Mouse (Mus musculus) retina, postnatal 1 day (tissue): ENCODE measurements around the gene Vmn2r1.

Experiments used
- DNase-seq: peaks from one replicate; pipeline ENCODE4 v3.0.0-alpha.2; 2012

Gene Vmn2r1

DNA sequence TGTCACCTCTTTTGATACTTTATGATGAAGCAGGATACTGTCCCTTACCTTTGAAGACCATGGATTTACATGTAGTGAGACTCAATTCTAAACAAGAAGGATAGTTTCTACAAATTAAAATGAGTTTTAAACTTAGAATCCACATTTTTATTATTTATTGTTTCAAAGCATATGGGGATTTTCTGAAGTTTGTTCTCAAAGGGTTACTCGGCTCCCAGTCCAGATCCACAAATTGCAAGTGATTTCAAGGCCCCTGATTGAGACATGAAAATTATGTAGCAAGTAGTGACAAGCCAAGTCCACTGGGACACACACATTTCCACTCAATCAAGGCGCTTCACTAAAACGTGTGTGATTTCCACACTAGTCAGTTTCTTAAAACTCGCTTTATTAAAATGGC lies at the start of gene Vmn2r1:
TSS of gene Vmn2r1 (plus strand) at position 301 of the 400 bp plus-strand sequence.
- DNase-seq: no peak

DNA sequence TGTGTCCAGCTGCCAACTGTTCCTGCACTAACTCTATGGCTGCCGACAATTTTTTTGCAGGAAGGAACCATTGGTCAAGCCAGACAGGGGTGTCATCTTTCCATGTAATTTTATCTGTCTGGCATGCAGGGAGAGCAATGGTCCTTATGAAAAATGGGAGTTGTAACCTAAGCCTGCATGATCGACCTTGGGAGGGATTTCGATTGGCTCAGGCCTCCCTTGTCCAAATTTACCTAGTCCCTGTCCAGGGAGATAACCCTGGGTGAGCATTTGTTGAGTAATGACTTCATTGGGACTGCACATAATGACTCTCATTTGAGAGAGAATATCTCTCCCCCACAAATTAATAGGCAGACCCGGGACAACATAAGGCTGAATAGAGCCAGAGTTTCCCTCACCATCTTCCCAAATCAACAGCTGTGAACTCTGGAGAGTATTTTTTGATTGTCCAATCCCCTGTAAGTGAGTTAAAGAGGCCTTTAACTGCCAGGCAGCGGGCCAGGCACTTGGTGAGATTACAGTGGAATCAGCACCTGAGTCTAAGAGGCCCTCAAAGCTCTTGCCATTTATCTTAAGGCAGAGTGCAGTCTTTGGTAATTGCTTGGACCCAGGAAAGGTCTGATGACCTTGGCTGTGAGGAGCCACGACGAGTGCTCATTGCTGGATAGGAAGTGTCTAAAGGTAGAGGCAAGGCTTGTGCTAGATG lies 43.1 kb upstream of the Vmn2r1 start:
- DNase-seq: no peak

DNA sequence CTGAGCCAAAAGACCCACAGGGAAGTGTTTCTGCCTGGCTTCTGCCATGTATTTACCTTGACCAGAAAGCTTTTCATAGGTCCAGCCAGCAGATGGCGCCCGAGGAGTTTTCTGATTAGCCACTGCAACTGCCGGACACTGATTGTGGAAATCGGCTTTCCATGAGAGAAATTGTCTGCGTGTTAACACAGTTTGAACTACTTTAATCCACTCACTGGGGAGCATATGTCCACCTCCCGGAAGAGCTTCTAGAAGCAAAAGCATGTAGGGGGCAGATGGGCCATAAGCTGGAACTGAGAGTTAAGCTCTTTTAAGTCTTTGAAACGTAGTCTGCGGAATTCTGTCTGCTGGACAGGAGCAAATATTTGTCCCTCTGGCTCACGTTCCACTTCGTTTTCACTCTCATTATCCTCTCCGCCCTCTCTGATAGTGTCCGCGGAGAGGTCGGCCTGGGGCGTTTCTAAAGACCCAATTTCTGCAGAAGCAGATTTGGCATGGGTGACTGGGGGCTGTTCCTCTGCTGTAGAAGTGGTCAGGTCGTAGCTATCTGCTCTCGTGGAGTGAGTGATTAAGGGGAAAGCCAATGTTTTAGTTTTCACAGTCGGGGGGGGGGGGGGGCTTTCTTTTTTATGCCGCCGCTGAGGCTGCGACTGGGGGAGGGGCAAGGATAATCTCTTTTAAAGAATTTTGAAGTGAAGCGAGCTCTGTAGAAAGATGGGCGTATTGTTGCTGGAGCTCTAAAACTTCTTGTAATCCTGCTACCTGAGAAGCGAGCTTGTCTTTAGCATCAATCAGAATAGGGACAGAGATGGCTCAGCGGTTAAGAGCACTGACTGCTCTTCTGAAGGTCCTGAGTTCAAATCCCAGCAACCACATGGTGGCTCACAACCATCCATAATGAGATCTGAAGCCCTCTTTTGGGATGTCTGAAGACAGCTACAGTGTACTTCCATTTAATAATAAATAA lies 41.2 kb upstream of the Vmn2r1 start:
- DNase-seq: peak; percentile 95

DNA sequence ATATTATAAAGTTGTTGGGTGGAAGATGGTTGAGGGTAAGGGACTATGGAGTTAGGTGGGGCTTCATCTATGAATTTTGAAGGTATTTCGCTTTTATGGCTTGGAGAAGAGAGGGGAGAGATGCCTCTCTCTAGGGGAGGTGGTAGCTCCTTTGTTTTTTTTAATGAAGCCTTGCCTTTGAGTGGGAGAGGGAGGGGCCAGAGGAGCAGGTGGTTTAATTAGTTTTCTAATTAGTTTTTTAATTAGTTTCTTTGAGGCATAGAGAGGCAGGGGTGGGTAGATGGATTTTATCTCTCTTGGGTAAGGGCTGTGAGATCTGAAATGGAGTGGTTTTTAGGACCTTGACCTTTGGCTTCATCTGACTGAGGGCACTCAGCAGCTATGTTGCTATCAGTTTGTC lies 31.4 kb downstream of the Vmn2r1 start:
- peak; percentile 12 for DNase-seq

DNA sequence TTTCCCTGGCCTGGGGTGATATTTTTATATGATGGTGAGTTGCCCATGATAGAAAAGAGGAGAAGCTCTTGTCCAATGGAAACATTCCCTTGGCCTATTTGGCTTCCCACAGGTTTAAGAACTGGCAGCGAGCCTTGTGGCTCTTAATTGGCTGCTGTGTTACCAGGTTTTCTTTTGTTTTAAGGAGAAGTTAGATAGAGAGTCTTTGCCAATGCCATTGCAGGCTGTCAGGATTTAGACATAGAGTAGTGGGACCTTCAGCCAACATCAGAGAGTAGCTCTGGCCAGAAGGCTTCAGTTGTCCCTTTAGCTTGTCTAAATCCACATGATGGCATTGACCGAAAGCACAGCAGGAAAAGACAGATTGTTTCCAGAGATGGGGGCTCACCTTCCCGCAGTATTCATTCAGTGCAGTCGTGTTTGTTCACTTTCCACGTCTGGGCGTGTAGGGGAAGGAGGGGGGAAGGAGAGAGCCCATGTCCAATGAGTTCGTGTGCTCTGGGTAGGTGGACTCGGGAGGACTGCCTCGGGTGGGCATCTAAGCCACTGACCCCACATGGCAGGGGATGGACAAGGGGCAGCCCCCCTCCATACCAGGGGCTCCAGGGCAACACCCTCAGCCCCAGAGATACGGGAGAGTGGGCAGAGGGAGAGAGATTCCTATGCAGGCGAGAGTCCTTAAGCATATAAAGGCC lies 32.2 kb downstream of the Vmn2r1 start:
- no peak for DNase-seq

DNA sequence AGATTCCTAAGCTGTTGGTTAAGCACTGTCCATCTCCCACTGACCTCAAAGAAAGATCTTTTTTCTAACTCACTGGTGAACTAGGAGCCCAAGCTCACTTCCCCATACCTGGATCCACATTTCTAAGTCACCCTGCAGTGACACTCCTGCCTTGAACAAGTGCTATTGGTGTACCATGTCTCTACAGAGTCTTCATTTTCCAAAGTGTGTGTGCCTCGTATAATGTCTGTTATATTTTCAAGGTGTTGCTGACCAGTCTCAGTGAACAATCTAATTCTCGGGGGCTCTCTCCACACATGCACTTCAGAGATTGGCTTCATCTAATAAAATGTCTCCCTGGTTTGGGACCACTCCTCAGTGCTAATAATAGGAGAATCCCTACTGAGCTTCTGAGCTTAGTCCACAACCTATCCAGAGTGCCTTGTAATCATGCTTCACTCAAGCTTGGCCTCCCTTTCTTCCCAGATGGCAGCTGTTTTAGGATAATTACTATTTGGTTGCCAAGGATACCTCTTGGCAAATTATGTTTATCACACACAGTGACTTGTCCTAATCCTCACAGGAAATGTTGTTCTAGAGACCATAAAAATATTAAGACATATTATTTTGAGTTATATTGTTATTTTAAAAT lies 60.6 kb downstream of the Vmn2r1 start, which contains the start of gene Vmn2r2:
TSS of gene Vmn2r2 (minus strand) at position 51 of the 631 bp plus-strand sequence.
- DNase-seq: peak; percentile 2
